Mouse (Mus musculus): ENCODE measurements at regions not wholly inside any gene's neighbourhood (a gene's known extent, or its start where the extent isn't known, plus 50 kb on each side); places are given as distances from the start of the nearest gene placed in this dataset.

DNA sequence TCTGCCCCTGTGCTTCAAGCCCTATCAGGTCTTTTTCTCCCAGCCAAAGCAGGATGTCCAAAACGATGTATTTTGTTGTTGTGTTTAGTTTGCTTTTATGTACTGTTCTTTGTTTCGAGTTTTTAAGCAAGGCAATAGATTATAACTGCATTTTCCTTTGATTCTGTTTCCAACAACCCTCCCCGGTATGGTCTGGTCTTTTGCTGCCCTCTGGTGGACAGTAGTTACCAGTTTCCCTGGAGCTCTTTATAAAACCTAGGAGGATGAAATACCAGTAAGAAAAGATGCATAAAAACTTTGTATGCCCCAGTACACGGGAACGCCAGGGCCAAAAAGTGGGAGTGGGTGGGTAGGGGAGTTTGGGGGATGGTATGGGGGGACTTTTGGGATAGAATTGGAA is 73.9 kb upstream of the Itm2a start:
- peak; percentile 44 to 59 for DNase-seq

DNA sequence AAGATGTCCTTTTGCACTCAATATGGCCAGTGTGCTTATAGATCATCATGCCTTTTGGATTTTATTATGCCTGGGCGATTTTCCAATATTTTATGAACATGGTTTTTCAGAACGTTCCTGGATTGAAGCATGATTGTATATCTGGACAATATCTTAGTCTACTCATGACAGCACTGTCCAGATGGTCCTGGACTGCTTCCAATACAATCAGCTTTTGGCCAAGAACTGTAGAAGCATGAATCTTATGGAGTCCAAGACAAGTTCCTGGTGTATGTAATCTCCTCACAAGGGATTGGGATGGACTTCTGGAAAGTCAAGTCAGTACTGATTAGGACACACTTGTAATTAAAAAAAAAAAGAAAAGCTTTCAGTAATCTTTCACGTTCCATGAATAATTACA is 66.1 kb upstream of the Itm2a start:
- peak; percentile 3 to 12 for DNase-seq
